10 mouse cellular contexts compared by ENCODE assay signal in the genomic region with DNA sequence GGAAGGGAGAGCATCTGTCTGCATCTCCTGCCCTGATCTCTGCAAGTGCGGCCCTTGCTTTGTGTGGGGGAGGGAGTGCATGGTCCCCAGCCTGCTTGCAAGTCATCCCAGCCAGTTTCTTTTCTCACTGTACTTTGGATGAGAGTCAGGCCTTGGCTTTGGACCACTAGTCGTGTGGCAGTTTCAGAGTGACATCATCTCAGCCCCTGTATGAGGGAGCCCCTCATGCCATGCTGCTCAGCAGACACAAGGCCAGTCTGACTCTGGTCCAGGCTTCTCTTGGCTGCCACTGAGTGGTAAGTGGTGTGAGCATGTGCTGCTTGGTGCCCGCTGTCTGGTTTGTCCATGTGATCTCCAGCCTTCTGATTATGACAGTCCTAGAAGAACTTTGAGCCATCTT.
A peak's percentile ranks its signal among the peaks of the same experiment; 100 is the strongest.
DNase-seq lines count a peak whose midpoint lies in the region; ATAC-seq lines count a peak whose summit lies in the region.
"Had no signal": no experiment of that assay in that cellular context is flagged by ENCODE, and none has a peak within 500 bp of the region (broad histone marks: within the 10 kb centered on the region; RNA-seq: fewer than 3 reads in every experiment).

No protein-coding gene starts in this region.

- H3K9me3 ChIP-seq in forebrain, embryonic 16.5 days (ENCODE audit: control insufficient read depth, low read length), result peaks cover 3% of the 10 kb centered on the region; the same call in 1 of the 2 replicates

- H3K4me2 ChIP-seq in forebrain, embryonic 16.5 days (ENCODE audit: low read length), result no peak overlapping the region
- H3K4me2 ChIP-seq: neural tube, embryonic 12.5 days had no signal

- peaks cover 5% of the 10 kb centered on the region; the same call in 1 of the 2 replicates for H3K4me1 ChIP-seq in forebrain, embryonic 16.5 days (replicated peaks; ENCODE audit: control insufficient read depth, insufficient read depth, low read length)

- H3K9ac ChIP-seq in forebrain, embryonic 16.5 days (replicated peaks; ENCODE audit: low read depth, low read length), result no peak overlapping the region
- H3K9ac ChIP-seq: neural tube, embryonic 12.5 days had no signal

- H3K36me3 ChIP-seq in forebrain, embryonic 16.5 days (ENCODE audit: control insufficient read depth, insufficient read depth), result no peaks in the 10 kb centered on the region

- no peaks in the 10 kb centered on the region for H3K27me3 ChIP-seq in forebrain, embryonic 16.5 days (replicated peaks; ENCODE audit: control insufficient read depth, insufficient read depth, low read length)
- H3K27me3 ChIP-seq: neural tube, embryonic 12.5 days had no signal

- WGBS in forebrain, embryonic 16.5 days, result 68% methylated on average over 3 of the region's 3 CpGs

- peak; percentile 88 for ATAC-seq in forebrain, embryonic 16.5 days
- no peak for ATAC-seq in inflammation-experienced regulatory T-cells, adult 6 months
- ATAC-seq: activated CD4-positive, CD25-positive, alpha-beta regulatory T cell, adult 4 months had no signal

- H3K27ac ChIP-seq in forebrain, embryonic 16.5 days (ENCODE audit: low read length), result no peak overlapping the region
- H3K27ac ChIP-seq: kidney, postnatal 0 days; neural tube, embryonic 12.5 days had no signal

- DNase-seq in frontal cortex, postnatal 10 days (ENCODE audit: low spot score in 2 of 2), result peak; percentile 19 to 48
- no peak for DNase-seq in frontal cortex, postnatal 36 days (ENCODE audit: low spot score in 2 of 2)
- DNase-seq in lung, postnatal 4 days, result peak; percentile 14 to 34
- no peak for DNase-seq in lung, postnatal 25 days (ENCODE audit: low spot score)
- peak; percentile 53 for DNase-seq in cerebellum, adult 11-12 months

- H3K4me3 ChIP-seq in forebrain, embryonic 16.5 days (replicated peaks; ENCODE audit: low read length), result no peak overlapping the region
- H3K4me3 ChIP-seq: neural tube, embryonic 12.5 days had no signal

Comparison
In these comparisons a context has a peak if more than half of its experiments do, and no peak if none do; other contexts are left out.
1. DNase-seq: peak in frontal cortex, postnatal 10 days (2 of 2), lung, postnatal 4 days (2 of 2) and cerebellum, adult 11-12 months (single experiment); none in frontal cortex, postnatal 36 days (0 of 2) and lung, postnatal 25 days (single experiment).